Mouse (Mus musculus): ENCODE measurements around the gene Shd. TPM values are rescaled to one million over a fixed set of nuclear protein-coding genes. Genes with fewer than 3 reads are reported as not detected.

The Shd gene
- polyA plus RNA-seq, 1 experiment = not detected

GRCm38 (mm10) chr17:56018347-56019131 lies 48.3 kb downstream of the Shd start:
- peaks cover 29% of the 10 kb centered on the region for H3K4me1 ChIP-seq (ENCODE audit: control insufficient read depth, insufficient read depth, low read length)
- TF ChIP-seq POLR2A (IDR thresholded peaks at IDR 0.05; ENCODE audit: insufficient read depth, low read depth, low read length) (no peak), CTCF (IDR thresholded peaks at IDR 0.05; ENCODE audit: insufficient read depth, low read depth, low read length) (no peak)
- WGBS = 77% methylated on average over 20 of the region's 20 CpGs
- H3K4me3 ChIP-seq (ENCODE audit: insufficient read depth, low read depth, low read length) = no peak overlapping the region
- no peak overlapping the region for H3K27ac ChIP-seq (ENCODE audit: insufficient read depth, low read depth, low read length)

GRCm38 (mm10) chr17:56020400-56021084 lies 50.3 kb downstream of the Shd start:
- TF ChIP-seq POLR2A (IDR thresholded peaks at IDR 0.05; ENCODE audit: insufficient read depth, low read depth, low read length) (no peak), CTCF (IDR thresholded peaks at IDR 0.05; ENCODE audit: insufficient read depth, low read depth, low read length) (no peak)
- peaks cover 35% of the 10 kb centered on the region for H3K4me1 ChIP-seq (ENCODE audit: control insufficient read depth, insufficient read depth, low read length)
- H3K27ac ChIP-seq (ENCODE audit: insufficient read depth, low read depth, low read length) = peak overlapping the region; percentile 20; the same call in 1 of the 2 replicates
- WGBS = 92% methylated on average over 6 of the region's 6 CpGs
- H3K4me3 ChIP-seq (ENCODE audit: insufficient read depth, low read depth, low read length) = no peak overlapping the region

- WGBS = 64% methylated on average over 4 of the region's 4 CpGs
- H3K4me1 ChIP-seq (ENCODE audit: control insufficient read depth, insufficient read depth, low read length) = peaks cover 35% of the 10 kb centered on the region
Observed at GRCm38 (mm10) chr17:56021161-56021910, 51.1 kb downstream of the Shd start.

GRCm38 (mm10) chr17:56022131-56022988 lies 52.1 kb downstream of the Shd start:
- H3K4me1 ChIP-seq (ENCODE audit: control insufficient read depth, insufficient read depth, low read length) = peaks cover 35% of the 10 kb centered on the region
- H3K27ac ChIP-seq (ENCODE audit: insufficient read depth, low read depth, low read length) = no peak overlapping the region
- no peak overlapping the region for H3K4me3 ChIP-seq (ENCODE audit: insufficient read depth, low read depth, low read length)
- TF ChIP-seq POLR2A (IDR thresholded peaks at IDR 0.05; ENCODE audit: insufficient read depth, low read depth, low read length) (no peak), CTCF (IDR thresholded peaks at IDR 0.05; ENCODE audit: insufficient read depth, low read depth, low read length) (no peak)
- WGBS = 74% methylated on average over 2 of the region's 2 CpGs

More at GRCm38 (mm10) chr17:56021161-56021910, 51.1 kb downstream of the Shd start:
- Histone ChIP-seq H3K27ac (ENCODE audit: insufficient read depth, low read depth, low read length) (peak overlapping the region; percentile 20), H3K4me3 (ENCODE audit: insufficient read depth, low read depth, low read length) (no peak overlapping the region)
- TF ChIP-seq CTCF (IDR thresholded peaks at IDR 0.05; ENCODE audit: insufficient read depth, low read depth, low read length) = no peak
- TF ChIP-seq POLR2A (IDR thresholded peaks at IDR 0.05; ENCODE audit: insufficient read depth, low read depth, low read length) = no peak

GRCm38 (mm10) chr17:56022989-56023290 lies 52.7 kb downstream of the Shd start:
- 88% methylated on average over 4 of the region's 4 CpGs for WGBS
- Histone ChIP-seq H3K27ac (ENCODE audit: insufficient read depth, low read depth, low read length) (no peak overlapping the region), H3K4me1 (ENCODE audit: control insufficient read depth, insufficient read depth, low read length) (peaks cover 39% of the 10 kb centered on the region), H3K4me3 (ENCODE audit: insufficient read depth, low read depth, low read length) (no peak overlapping the region)
- TF ChIP-seq POLR2A (IDR thresholded peaks at IDR 0.05; ENCODE audit: insufficient read depth, low read depth, low read length) (no peak), CTCF (IDR thresholded peaks at IDR 0.05; ENCODE audit: insufficient read depth, low read depth, low read length) (no peak)

GRCm38 (mm10) chr17:56023386-56023785 lies 53.1 kb downstream of the Shd start:
- no peak overlapping the region for H3K4me3 ChIP-seq (ENCODE audit: insufficient read depth, low read depth, low read length)
- 89% methylated on average over 5 of the region's 5 CpGs for WGBS
- H3K4me1 ChIP-seq (ENCODE audit: control insufficient read depth, insufficient read depth, low read length) = peaks cover 39% of the 10 kb centered on the region
- H3K27ac ChIP-seq (ENCODE audit: insufficient read depth, low read depth, low read length) = no peak overlapping the region
- TF ChIP-seq CTCF (IDR thresholded peaks at IDR 0.05; ENCODE audit: insufficient read depth, low read depth, low read length) (no peak), POLR2A (IDR thresholded peaks at IDR 0.05; ENCODE audit: insufficient read depth, low read depth, low read length) (no peak)

- Histone ChIP-seq H3K4me3 (ENCODE audit: insufficient read depth, low read depth, low read length) (no peak overlapping the region), H3K4me1 (ENCODE audit: control insufficient read depth, insufficient read depth, low read length) (peaks cover 39% of the 10 kb centered on the region), H3K27ac (ENCODE audit: insufficient read depth, low read depth, low read length) (no peak overlapping the region)
- 61% methylated on average over 2 of the region's 2 CpGs for WGBS
- TF ChIP-seq CTCF (IDR thresholded peaks at IDR 0.05; ENCODE audit: insufficient read depth, low read depth, low read length) (no peak), POLR2A (IDR thresholded peaks at IDR 0.05; ENCODE audit: insufficient read depth, low read depth, low read length) (no peak)
Observed at GRCm38 (mm10) chr17:56024476-56024875, 54.2 kb downstream of the Shd start.

- Histone ChIP-seq H3K27ac (ENCODE audit: insufficient read depth, low read depth, low read length) (no peak overlapping the region), H3K4me3 (ENCODE audit: insufficient read depth, low read depth, low read length) (no peak overlapping the region), H3K4me1 (ENCODE audit: control insufficient read depth, insufficient read depth, low read length) (peaks cover 39% of the 10 kb centered on the region)
- TF ChIP-seq CTCF (IDR thresholded peaks at IDR 0.05; ENCODE audit: insufficient read depth, low read depth, low read length) = no peak
- TF ChIP-seq POLR2A (IDR thresholded peaks at IDR 0.05; ENCODE audit: insufficient read depth, low read depth, low read length) = no peak
- WGBS = 81% methylated on average over 5 of the region's 5 CpGs
Observed at GRCm38 (mm10) chr17:56024931-56025330, 54.7 kb downstream of the Shd start.

Other genes with a start within 250 kb of the Shd start
- not detected in 2 replicates for gene Adgre4, start 220.5 kb upstream of the Shd start, polyA plus RNA-seq (2012; ENCODE audit: insufficient read depth, insufficient read length, low replicate concordance, missing spikeins)
- not detected in 2 replicates for gene Zfp119a, start 91.5 kb upstream of the Shd start, polyA plus RNA-seq (2012; ENCODE audit: insufficient read depth, insufficient read length, low replicate concordance, missing spikeins)
- not detected in 2 replicates for gene Zfp959, start 78.4 kb upstream of the Shd start, polyA plus RNA-seq (2012; ENCODE audit: insufficient read depth, insufficient read length, low replicate concordance, missing spikeins)
- gene Zfp119b, start 21.0 kb upstream of the Shd start, polyA plus RNA-seq (2012; ENCODE audit: insufficient read depth, insufficient read length, low replicate concordance, missing spikeins) = not detected in 2 replicates
- not detected in 2 replicates for gene Ebi3, start 17.8 kb upstream of the Shd start, polyA plus RNA-seq (2012; ENCODE audit: insufficient read depth, insufficient read length, low replicate concordance, missing spikeins)
- not detected in 2 replicates for gene Yju2, start 11.4 kb upstream of the Shd start, polyA plus RNA-seq (2012; ENCODE audit: insufficient read depth, insufficient read length, low replicate concordance, missing spikeins)
- gene Fsd1, start 16.0 kb downstream of the Shd start, polyA plus RNA-seq (2012; ENCODE audit: insufficient read depth, insufficient read length, low replicate concordance, missing spikeins) = not detected in 2 replicates
- not detected in 2 replicates for gene Stap2, start 35.1 kb downstream of the Shd start, polyA plus RNA-seq (2012; ENCODE audit: insufficient read depth, insufficient read length, low replicate concordance, missing spikeins)
- not detected in 2 replicates for gene Mpnd, start 35.2 kb downstream of the Shd start, polyA plus RNA-seq (2012; ENCODE audit: insufficient read depth, insufficient read length, low replicate concordance, missing spikeins)
- not detected in 2 replicates for gene Sh3gl1, start 66.2 kb downstream of the Shd start, polyA plus RNA-seq (2012; ENCODE audit: insufficient read depth, insufficient read length, low replicate concordance, missing spikeins)
- gene Chaf1a, start 70.0 kb downstream of the Shd start, polyA plus RNA-seq (2012; ENCODE audit: insufficient read depth, insufficient read length, low replicate concordance, missing spikeins) = not detected in 2 replicates
- not detected in 2 replicates for gene Ubxn6, start 104.6 kb downstream of the Shd start, polyA plus RNA-seq (2012; ENCODE audit: insufficient read depth, insufficient read length, low replicate concordance, missing spikeins)
- gene Hdgfl2, start 109.2 kb downstream of the Shd start, polyA plus RNA-seq (2012; ENCODE audit: insufficient read depth, insufficient read length, low replicate concordance, missing spikeins) = 483 TPM in 1 of 2 replicates, not detected in the other
- not detected in 2 replicates for gene Plin4, start 139.3 kb downstream of the Shd start, polyA plus RNA-seq (2012; ENCODE audit: insufficient read depth, insufficient read length, low replicate concordance, missing spikeins)
- gene Plin5, start 147.1 kb downstream of the Shd start, polyA plus RNA-seq (2012; ENCODE audit: insufficient read depth, insufficient read length, low replicate concordance, missing spikeins) = not detected in 2 replicates
- not detected in 2 replicates for gene Lrg1, start 151.5 kb downstream of the Shd start, polyA plus RNA-seq (2012; ENCODE audit: insufficient read depth, insufficient read length, low replicate concordance, missing spikeins)
- gene Sema6b, start 169.9 kb downstream of the Shd start, polyA plus RNA-seq (2012; ENCODE audit: insufficient read depth, insufficient read length, low replicate concordance, missing spikeins) = not detected in 2 replicates
- not detected in 2 replicates for gene Tnfaip8l1, start 192.0 kb downstream of the Shd start, polyA plus RNA-seq (2012; ENCODE audit: insufficient read depth, insufficient read length, low replicate concordance, missing spikeins)
- not detected in 2 replicates for gene Mydgf, start 213.5 kb downstream of the Shd start, polyA plus RNA-seq (2012; ENCODE audit: insufficient read depth, insufficient read length, low replicate concordance, missing spikeins)
- gene Dpp9, start 248.4 kb downstream of the Shd start, polyA plus RNA-seq (2012; ENCODE audit: insufficient read depth, insufficient read length, low replicate concordance, missing spikeins) = not detected in 2 replicates